Mouse (Mus musculus): Measurements from ENCODE around the gene Smg9. TPM values are rescaled to one million over a fixed set of nuclear protein-coding genes. Genes with fewer than 3 reads are reported as not detected.

The Smg9 gene
- polyA plus RNA-seq, 2 experiments from 2014 or later = 27.9 to 29.4 TPM

GRCm38 (mm10) chr7:24408186-24408585 is 8.8 kb downstream of the Smg9 start:
- no peak for ATAC-seq

GRCm38 (mm10) chr7:24410123-24410522 is 10.7 kb downstream of the Smg9 start:
- ATAC-seq = no peak

- ATAC-seq = no peak
These were observed 11.4 kb downstream of the Smg9 start for GRCm38 (mm10) chr7:24410831-24411230.

- ATAC-seq = peak; percentile 96
These were observed 14.2 kb downstream of the Smg9 start for GRCm38 (mm10) chr7:24413630-24414029.

- no peak for ATAC-seq
These were observed 15.8 kb downstream of the Smg9 start for GRCm38 (mm10) chr7:24415261-24415660.

- no peak for ATAC-seq
These were observed 20.2 kb downstream of the Smg9 start for GRCm38 (mm10) chr7:24419579-24419978.

- ATAC-seq = no peak
These were observed 22.2 kb downstream of the Smg9 start for GRCm38 (mm10) chr7:24421648-24422047.

- ATAC-seq = no peak
These were observed 22.8 kb downstream of the Smg9 start for GRCm38 (mm10) chr7:24422251-24422650.

- ATAC-seq = no peak
These were observed 23.8 kb downstream of the Smg9 start for GRCm38 (mm10) chr7:24423107-24423763.

- ATAC-seq = no peak
These were observed 24.7 kb downstream of the Smg9 start for GRCm38 (mm10) chr7:24423956-24424732.

- no peak for ATAC-seq
These were observed 26.5 kb downstream of the Smg9 start for GRCm38 (mm10) chr7:24425919-24426318.

- no peak for ATAC-seq
These were observed 27.7 kb downstream of the Smg9 start for GRCm38 (mm10) chr7:24427168-24427567.

- no peak for ATAC-seq
These were observed 29.3 kb downstream of the Smg9 start for GRCm38 (mm10) chr7:24428725-24429124.

- ATAC-seq = no peak
These were observed 30.1 kb downstream of the Smg9 start for GRCm38 (mm10) chr7:24429413-24430112.

- peak; percentile 86 for ATAC-seq
These were observed 31.3 kb downstream of the Smg9 start for GRCm38 (mm10) chr7:24430551-24431345.

- no peak for ATAC-seq
These were observed 32.3 kb downstream of the Smg9 start for GRCm38 (mm10) chr7:24431713-24432112.

GRCm38 (mm10) chr7:24435305-24435704 is 35.9 kb downstream of the Smg9 start:
- ATAC-seq = no peak

GRCm38 (mm10) chr7:24437981-24438380 is 38.6 kb downstream of the Smg9 start:
- no peak for ATAC-seq

- no peak for ATAC-seq
These were observed 39.8 kb downstream of the Smg9 start for GRCm38 (mm10) chr7:24439191-24439590.

- no peak for ATAC-seq
These were observed 40.5 kb downstream of the Smg9 start for GRCm38 (mm10) chr7:24439891-24440290.

GRCm38 (mm10) chr7:24441785-24442184 is 42.4 kb downstream of the Smg9 start:
- peak; percentile 96 for ATAC-seq

- ATAC-seq = no peak
These were observed 42.9 kb downstream of the Smg9 start for GRCm38 (mm10) chr7:24442313-24442712.
